Mouse (Mus musculus): ENCODE data around the gene Gm20696.

DNA sequence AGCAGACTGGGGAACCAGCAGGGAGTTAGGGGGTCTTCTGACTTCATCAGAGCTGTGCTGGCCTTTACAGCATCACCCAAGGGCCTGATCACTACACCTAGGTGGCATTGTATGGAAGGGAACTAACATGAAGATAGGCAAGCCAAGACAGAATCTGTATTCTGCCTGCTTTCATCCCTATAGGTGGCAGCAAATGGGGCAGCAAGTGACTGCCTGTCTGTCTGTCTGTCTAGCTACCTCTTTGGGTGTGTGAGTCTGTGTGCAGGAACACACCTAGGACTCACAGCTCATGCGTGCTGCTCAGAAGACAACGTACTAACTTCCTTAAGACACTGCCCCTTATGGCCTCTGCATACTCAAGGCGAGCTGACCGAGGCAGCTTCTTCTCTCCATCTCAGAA lies 291.2 kb downstream of the Gm20696 start:
- no peak for TF ChIP-seq CTCF (IDR thresholded peaks at IDR 0.05; ENCODE audit: low read depth, low read length)
- no peak for TF ChIP-seq GATA1 (IDR thresholded peaks at IDR 0.05; ENCODE audit: borderline replicate concordance, low read length)
- no peak for TF ChIP-seq TAL1 (conservative IDR thresholded peaks at IDR 0.05; ENCODE audit: low read depth, low read length)
- no peak for TF ChIP-seq GATA2 (IDR thresholded peaks at IDR 0.05; ENCODE audit: borderline replicate concordance, low read depth, low read length)
- TF ChIP-seq POLR2AphosphoS5 (IDR thresholded peaks at IDR 0.05; ENCODE audit: insufficient replicate concordance, low read depth, low read length): no peak

All from G1E (cell line).